Mouse (Mus musculus) right cerebral cortex, postnatal 4 days (tissue): ENCODE measurements around the gene Tkfc.
A peak's percentile ranks its signal among the peaks of the same experiment; 100 is the strongest.

Source experiments
- DNase-seq: peaks from one replicate; pipeline ENCODE4 v3.0.0-alpha.2; 2022

Gene Tkfc

DNA sequence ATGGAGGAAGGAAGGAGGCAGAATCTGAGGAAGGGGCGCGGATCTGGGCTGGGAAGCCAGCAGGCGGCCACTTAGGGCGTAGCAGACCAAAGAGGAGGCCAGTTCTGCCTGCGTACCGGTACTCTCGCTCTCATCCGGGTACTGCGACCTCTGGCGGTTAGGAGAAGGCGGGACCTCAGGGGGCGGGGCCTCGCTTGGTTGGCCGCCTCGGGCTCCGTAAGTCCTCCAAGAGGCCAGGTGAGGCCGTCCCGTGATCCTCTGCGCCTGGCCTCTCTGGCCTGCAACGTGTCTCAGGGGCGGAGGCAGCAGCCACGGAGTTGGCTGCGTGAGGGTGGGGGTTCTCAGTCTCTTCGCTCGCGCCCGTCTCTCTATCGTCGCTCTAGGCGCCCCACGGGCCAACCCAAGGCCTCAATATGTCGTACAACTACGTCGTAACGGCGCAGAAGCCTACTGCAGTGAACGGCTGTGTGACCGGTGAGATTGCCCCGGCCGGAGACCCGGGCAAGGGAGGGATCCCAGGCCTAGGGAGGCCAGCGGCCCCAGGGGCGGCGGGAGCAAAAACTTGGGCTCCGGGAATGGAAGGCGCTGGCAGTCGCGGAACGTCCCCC is at the start of gene Tkfc, which contains the start of gene Ddb1:
Tkfc (minus strand) TSS at position 362 of the 608 bp plus-strand sequence.
Ddb1 (plus strand) TSS at position 35 of the 608 bp plus-strand sequence.
- DNase-seq, result peak; percentile 98

DNA sequence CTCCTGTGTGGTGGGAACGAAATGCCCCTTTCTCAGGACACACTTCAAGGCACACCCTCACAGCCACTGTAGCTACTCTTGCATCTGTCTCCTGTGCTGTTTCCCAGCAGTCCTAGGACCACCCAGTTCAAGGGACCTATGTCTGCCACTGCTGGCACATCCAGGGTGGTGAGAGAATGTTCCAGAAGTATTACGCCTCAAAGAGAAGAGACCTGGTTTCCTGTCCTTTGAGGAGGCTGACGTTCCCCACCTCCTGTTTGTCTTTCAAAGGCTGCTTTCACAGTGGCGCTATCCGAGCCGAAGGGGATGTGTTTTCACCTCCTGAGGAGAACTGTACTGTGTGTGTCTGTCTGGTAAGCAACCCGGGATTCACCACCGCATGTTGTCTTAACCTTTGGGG is 42.7 kb upstream of the Tkfc start:
- no peak for DNase-seq

DNA sequence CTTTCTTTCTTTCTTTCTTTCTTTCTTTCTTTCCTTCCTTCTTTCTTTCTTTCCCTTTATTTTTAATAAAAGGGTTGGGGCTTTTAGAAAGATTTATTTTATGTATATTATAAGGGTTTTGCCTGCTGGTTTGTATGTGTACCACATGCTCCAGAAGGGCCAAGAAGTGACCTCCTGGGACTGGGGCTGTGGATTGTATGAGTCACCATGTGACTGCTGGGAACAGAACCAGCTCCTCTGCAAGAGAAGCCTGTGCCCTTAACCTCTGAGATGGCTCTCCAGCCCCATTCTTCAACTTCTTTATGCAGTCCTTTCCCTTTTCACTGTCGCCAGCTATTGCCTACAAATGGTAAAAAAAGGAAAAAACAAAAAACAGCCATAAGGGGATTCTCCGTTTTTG is 40.2 kb upstream of the Tkfc start:
- DNase-seq, result no peak

DNA sequence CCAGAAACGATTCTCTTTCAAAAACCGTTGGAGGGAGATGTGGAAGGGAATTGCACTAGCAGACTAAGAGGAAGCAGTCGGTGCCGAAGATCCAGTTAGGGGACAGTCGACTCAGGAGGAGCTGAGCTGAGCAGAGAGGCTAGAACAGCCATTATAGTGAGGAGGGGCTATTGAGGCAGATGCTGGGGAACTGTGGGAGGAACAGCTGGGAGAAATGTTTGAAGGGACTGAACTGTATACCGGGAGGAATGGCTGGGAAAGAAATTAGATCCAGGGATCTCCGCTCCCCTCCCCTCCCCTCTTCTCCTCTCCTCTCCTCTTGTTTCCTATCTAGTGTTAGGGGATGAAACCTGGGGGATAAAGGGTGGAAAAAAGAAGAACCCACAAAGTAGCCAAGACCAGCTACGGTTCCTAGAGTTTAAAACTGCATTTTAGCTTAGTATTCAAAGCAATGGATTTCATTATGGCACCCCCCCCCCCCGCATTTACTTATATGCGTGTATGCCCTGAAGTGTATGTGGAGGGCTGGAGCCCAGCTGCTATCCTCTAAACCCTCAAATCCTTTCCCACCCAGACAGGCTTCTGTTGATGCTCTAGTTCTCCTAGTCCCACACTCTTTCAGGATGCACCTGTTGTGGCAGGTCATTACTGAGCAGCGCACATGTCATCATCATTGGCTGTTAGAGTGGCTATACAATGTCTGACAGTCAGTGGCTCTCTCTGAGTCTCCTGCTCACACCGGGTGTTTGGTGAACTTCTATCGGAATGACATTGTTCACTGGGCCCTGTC is 35.3 kb upstream of the Tkfc start:
- DNase-seq, result no peak

DNA sequence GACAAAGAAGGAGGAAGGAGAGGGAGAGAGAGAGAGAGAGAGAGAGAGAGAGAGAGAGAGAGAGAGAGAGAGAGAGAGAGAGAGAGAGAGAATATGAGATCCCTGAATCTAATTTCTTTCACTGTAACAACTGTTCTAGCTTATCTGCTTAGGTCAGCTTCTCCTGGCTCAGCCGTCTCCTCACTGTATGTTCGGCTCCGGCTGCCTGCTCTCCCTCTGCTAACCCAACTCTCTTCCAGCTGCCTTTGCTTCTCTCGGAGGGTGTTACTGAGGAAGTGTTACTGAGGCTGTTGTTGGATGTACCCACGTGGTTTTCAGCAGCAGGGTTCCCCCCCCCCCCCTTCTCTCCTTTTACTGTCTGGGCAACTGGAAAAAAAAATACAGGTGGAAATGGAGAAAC is 34.6 kb upstream of the Tkfc start:
- no peak for DNase-seq

DNA sequence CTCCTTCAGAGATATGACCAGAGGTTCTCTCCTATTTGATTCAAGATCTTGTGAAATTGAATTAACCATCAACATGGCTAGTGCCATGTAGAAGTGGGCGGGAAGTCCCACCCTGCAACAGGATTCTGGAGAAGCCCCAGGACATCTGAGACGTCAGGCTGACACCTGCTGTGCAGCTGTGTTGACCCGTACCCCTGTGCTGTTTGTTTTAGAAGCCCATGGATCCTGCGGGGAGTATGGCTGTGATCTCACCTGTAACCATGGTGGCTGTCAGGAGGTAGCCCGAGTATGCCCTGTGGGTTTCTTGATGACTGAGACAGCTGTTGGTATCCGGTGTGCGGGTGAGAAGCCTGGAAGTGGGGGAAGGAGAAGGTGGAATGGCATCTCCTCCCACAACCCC is 32.4 kb upstream of the Tkfc start:
- no peak for DNase-seq

DNA sequence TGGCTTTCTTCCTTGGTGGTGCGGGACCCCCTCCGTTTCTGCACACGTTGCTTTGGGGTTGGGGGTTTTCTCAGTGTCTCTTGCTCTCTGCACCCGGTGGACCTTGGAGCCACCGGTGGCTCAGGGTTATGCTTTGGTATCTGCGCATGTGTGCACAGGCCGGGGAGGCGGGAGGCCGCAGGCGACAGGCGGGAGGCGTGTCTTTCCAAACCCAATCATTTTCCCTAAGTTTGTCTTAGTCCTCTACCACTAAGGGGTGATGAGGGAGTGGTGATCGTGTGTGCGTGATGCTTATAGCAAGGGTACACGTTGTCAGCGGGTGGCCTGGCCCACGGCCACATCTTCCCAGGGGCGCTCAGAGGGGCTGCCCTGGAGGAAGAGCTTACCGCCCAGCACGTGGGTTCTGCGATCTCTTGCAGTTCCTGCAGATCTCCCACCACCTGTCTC is 29.4 kb upstream of the Tkfc start:
- peak; percentile 62 for DNase-seq

DNA sequence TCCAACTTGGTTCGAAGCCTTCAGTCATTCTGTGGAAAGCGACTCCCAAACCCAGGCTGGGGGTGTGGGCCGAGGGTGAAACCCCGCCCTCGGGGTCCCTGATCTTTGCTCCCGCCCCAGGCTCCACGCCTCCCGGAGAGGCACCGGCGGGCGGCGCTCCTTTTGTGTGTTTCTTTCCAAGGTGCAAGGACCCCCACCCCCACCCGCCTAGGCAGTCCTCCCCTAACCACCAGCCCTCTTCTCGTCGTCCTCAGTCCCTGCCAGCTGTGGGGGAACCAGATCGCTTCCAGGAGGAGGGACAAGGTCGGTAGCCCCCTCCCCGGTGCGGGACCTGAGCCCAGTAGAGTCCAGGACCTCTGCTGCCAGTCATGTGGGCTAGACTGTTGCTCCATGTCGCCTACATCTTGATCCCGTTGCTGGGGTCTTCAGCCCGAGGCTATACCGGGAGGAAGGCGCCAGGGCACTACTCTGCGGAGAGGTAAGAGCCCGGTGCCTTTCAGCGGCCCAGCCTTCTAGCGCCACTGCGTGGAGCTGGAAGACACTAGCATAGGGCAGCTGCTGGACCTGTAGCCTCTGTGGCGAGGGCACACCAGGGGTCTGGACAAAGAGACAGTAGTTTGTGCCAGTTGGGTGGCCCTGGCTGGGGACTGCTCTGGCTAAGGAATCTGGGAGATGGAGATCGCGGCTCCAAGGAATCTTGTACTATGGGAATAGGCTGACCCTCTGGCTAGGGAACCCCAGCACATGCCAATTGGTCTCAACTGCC is 28.8 kb upstream of the Tkfc start, which contains the start of gene Vwce:
Vwce (plus strand) TSS at position 108 of the 766 bp plus-strand sequence.
- peak; percentile 45 for DNase-seq

DNA sequence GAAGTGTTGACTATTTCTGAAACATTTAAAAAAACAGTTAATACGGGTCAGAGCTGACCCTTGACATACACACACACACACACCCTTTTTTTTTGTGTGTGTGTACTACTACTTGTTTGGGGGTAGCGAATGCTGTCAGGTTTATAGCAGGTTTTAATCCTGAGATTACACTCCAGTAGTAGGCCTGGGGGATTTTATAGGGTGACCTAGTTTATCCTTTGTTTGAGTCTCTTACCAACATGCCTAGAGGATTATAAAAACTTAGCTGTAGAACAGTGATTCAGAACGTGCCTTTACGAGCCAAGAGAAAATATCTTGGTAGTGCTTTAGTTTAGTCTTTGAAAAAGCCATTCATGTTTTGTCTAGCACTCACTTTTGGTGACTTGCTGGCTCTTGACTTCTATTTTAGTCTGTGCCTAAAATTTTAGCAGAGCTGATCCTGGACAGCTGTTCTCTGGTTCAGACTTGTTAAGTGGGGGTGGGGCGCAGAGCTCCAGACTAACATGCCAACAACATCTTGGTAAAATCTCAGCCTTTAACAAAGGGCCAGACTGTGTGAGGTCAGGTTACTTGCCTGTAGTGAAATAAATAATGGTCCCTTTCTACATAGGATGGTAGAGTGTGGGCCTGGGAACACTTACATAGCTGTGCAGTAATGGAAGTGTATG is 3.3 kb upstream of the Tkfc start:
- no peak for DNase-seq

DNA sequence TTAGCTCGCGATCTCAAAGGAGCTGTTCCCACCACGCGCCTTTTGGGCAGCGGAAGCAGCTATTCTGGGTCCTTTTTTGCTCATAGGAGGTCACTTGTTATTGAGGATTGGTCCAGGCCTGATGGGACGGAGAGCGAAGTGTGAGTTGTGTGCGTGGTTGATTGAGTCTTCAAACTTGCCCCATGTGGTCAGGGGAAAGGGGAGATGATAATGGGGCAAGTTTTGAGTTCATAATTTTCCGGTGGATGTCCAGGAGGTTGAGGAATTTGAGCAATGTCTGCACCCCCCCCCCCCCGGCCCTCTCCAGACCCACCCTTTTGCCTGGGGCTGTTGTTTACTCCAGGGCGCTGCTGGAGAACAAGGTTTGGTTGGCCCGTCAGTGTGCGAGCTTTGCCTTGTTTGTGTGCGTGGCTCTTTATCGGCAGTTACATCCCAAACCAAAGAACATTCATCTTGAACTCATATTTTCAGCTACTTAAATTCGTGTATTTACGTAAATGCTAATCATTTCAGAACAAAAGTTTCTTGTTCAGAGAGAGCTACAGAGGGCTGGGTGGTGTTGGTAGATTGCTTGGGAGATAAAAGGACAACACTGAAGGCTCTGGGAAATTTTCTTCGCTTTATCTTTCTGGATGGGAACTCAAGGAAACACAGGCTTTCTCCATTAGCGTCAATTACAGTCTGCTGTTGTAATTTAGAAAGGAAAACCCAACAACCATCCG is 608 bp upstream of the Tkfc start:
- no peak for DNase-seq

DNA sequence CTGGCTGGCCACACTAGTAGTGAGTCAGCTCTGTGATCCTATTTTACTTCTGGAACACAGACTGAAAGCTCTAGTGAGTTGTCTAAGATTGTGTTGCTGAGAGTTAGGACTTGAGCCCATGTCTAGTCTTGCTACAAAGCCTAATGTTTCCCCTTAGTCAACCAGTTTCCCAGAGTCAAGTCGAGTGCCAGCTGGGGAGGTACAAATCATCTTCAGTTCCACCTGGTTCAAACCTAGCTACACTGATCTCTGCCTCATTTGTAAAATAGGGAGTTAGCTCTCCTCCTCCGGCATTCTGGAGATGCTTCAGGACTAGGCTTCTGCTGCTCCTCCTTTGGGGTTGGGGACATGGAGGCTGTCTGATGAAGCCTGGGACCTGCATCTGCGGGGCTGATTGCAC is 920 bp downstream of the Tkfc start:
- no peak for DNase-seq

DNA sequence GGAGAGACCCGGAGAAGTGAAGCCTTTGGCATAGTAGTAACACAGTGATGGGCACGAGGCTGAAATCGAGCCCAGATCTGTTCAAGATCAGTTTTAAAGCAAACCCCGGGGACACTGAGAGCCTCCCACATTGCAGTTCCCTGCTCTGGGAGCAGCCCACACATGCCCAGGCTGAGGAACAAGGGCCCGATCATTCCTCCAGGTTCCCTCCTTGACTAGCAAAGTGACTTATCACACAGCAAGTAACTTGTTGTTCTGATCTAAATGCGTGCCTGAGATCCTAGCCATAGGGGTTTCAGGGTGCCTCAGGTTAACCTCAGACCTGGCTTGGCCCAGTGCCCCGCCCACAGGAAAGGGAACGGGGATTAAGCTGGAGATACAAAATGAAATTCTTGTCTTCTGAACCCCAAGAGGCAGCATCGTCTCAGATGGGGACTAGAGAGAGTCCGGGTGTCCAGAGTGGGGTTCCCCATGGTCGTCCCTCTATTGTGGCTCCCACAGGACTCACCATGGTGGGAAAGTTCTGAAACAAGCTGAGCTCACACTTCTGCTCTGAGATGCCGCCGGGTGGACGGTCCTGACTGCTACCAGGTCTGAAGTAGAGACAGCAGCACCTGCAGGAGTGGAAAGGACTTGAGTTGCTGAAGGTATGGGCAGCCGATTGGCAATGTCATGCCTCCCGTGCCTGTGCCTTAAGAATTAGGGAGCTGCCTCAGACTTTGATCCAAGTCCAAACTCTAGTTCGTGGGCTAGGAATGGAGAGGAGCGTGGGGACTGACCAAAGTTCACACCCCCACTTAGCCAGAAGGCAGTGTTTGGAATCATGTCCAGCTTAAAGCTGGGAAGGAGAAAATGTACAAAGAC is 1.6 kb downstream of the Tkfc start:
- no peak for DNase-seq

DNA sequence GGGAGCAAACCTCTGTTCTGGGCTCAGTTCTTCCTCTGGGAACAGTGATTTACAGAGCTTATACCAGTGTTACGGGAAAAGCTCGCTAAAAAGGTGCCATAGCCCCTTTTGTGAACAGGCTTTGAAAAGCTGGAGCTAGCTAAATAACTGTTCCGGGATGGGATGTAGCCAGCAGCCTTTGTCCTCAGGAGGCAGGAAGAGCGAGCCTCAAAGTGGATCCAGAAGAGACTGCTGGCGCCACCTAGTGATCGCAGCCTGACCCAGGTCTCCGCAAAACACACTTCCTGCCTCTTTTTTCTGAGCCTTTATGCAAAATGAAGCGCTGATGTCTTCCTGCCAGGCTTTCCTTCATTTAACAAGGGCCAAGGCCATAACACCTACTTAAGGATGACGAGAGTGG is 2.7 kb downstream of the Tkfc start:
- DNase-seq, result peak; percentile 96

DNA sequence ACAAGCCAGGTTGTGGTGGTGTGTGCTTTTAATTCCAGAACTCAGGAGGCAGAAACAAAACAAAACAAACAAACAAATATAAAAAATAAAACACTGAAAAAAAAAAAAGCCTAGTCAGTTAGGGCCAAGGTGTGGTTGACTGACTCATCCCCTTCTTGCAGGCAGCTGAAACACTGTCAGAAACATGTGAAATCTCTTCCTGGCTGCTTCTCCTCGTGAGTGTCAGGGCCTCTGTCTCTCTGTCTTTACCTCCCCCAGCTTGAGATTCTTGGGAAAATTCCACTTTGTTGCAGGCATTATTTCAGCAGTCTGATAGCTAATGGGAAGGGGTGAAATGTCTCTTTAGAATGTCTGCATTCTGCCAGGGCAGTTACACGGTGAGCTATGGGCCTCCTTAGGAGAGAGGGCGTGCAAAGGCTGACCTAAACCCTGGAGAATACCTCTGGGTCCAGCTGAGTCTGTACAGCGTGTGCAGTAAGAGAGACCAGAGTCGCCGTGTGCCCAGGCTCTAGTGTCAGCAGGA is 3.1 kb downstream of the Tkfc start:
- no peak for DNase-seq

DNA sequence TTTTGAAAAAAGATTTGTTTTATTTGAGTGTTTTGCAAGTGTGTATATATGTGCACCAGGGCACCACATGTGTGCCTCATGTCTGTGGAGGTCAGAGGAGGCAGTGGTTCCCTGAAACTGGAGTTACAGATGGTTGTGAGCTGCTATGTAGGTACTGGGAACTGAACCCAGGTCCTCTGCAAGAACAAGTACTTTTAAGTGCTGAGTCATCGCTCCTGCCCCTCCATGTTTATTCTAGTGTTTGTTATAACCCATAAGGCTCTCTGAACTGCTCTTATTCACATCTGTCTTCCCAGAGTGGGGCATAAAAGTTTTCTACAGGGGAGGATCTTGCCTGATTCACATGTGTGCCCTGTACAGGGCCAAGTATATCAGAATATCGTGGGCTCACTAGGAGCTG is 5.8 kb downstream of the Tkfc start:
- no peak for DNase-seq

DNA sequence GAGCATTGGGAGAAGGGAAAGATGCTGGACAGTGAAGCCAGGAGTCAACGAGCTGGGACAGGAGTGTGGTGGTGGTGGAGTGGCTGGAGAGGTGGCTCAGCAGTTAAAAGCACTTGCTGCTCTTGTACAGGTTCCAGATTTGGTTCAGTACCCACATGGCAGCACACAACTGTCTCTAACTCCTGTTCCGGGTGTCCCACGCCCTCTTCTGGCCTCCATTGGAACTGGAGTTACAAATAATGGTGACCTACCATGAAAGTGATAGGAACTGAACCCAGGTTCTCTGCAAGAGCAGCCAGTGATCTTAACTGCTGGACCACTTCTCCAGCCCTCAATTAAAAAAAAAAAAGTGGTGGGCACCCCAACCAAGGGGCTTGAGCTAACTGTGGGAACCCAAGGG is 7.3 kb downstream of the Tkfc start:
- DNase-seq, result no peak

DNA sequence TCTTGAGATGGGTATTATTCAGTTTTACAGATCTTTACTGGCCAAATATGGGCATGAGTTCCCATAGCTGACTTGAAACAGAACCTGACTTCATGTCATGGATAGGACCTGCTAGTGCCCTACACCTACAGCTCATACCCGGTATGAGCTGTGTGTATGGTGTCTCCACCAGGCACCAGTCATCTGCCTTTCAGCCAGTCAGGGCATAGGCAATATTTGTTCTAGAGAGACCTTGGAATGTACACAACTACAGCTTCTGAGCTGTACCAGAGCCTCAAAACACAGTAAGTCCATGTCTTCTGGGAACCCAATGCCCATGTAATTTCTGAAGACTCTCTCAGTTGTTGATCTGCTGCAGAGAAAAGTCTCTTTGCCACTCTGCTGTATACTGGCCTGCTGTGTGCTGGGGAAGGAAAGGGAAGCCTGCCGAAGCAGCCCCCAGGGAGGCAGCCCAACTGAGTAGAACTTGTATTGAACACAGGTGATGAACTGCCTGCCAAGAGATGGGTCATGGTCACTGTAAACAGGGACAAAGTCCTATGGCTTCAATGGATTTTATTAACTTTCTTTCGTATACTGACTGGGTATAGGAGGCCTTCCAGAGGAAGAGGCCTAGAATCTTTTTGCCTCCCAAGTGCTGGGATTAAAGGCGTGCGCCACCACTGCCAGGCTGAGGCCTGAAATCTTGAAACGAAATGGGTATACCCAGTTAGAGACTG is 13.6 kb downstream of the Tkfc start:
- no peak for DNase-seq

DNA sequence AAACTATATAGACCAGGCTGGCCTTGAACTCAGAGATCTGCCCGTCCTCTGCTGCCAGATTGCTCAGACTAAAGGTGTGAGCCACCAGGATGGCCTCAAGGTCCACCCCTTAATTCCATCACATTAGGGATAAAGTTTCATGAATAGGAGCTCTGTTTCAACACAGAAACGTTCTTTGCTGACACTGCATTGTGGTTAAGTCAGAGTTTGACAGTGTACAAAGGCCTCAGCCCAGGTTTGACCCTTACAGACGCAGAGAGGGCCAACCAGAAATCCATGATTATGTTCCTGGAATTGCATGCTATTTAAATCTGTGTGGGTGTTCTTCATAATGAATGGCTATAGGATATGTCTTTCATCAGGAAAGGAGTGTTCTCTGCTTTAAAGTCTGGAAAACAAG is 15.2 kb downstream of the Tkfc start:
- no peak for DNase-seq

DNA sequence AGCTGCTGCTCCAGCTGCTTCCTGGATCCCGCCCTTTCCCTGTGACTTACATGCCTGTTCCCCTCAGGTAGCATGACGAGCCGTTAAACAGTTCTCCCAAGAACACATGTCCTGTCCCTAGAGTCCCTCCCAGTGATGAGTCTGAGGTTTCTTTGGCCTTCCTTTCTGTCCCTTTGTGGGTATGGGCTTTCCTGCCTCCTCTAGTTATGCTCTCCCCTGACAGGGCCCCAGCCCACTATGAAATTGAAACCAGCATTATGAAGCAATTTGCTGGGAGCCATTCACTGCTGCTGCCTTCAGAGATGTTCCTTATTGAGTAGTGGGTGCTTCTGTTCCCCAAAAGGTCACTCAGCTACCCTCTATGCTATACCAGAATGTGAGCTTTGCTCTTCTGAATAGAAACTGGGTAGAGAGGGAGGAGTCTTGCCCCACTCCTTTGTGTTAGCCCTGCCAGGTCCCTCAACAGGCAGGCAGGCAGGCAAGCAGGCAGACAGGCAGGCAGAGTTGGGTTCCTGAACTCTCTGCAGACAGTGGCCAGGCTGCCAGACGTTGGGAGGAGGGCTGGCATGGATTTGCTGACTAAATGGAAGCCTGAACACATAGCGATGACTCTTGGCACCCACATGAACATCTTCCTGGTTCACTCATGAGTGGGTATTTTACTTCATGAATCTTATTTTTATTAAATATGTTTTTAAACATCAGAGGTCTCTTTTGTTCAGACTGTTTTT is 16.2 kb downstream of the Tkfc start:
- no peak for DNase-seq

DNA sequence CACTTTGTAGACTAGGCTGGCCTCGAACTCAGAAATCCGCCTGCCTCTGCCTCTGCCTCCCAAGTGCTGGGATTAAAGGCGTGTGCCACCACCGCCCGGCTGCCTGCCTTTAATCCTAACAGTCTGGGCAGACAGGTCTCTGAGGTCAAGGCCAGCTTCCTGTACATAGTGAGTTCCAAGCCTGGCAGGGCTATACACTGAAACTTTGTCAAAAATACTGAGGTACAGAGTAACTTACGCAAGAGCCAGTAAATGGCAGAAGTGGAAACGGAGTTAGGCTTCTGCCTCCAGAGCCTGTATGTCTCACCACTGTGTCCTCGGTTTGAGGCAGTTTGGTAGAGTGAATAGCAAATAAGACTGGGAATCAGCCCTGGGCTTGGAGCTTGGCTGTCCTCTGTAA is 18.2 kb downstream of the Tkfc start:
- DNase-seq, result no peak
